ENCODE assay signal across 8 mouse cellular contexts in the genomic region with DNA sequence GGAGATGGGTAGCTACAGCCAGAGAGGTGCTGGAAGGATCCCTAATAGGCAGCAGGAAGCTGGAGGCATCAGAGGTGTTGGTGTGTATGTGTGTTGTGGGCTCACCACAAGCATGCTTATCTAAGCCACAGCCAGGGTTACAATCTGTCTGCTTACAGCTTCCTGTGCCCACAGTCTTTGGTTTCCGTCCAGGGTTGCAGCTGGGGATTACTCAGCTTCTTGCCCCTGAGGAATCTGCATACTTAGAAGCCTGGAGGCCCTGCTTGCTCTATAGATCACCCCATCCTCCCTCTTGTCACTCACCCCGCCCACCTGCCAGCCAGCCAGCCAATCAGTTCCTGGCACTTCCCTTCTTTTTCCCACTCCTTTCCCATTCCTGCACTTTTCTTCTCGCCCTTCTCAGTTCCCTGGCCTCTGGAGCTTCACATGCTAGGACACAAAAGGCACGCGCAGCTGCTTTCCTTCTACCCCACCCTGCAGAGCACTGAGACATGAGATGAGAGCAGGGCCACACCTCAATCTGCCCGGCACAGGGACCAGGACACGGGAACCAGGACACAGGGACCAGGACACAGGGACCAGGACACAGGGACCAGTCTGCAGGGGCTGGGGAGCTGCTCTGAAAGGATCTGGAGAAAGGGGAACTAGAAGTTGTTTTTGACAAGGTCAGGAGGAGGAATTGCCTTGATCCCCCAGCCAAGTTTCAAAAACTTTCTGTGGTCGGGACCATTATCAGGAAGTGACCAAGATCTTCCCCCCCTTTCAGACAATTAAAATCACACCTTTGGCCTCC. TPM values are rescaled to one million over a fixed set of nuclear protein-coding genes. Genes with fewer than 3 reads are reported as not detected.
DNase-seq lines count a peak whose midpoint lies in the region; ATAC-seq lines count a peak whose summit lies in the region.
"Not testable (repeated sequence)": the region's sequence is repeated elsewhere in the genome, so short reads cannot be mapped to it uniquely, and the experiment has no call there.
"Had no signal": no experiment of that assay in that cellular context is flagged by ENCODE, and none has a peak within 500 bp of the region (broad histone marks: within the 10 kb centered on the region; RNA-seq: fewer than 3 reads in every experiment).

No protein-coding gene starts in this region.

- peak; percentile 6 to 14 for DNase-seq in adrenal gland, postnatal 36 days
- DNase-seq in forebrain, embryonic 14.5 days (ENCODE audit: low spot score): peak; percentile 33
- DNase-seq in liver: peak; percentile 6
- DNase-seq in right cerebral cortex, postnatal 14 days: peak; percentile 8

- H3K4me3 ChIP-seq in forebrain, embryonic 14.5 days (ENCODE audit: low read depth, low read length); heart, embryonic 14.5 days (ENCODE audit: control insufficient read depth in 1 of 2, insufficient read depth in 1 of 2, low read depth in 1 of 2, low read length in 2 of 2); kidney, embryonic 14.5 days (ENCODE audit: low read length); midbrain, embryonic 16.5 days (ENCODE audit: low read depth, low read length): not testable (repeated sequence)

- not testable (repeated sequence) for H3K27ac ChIP-seq in forebrain, embryonic 14.5 days (ENCODE audit: low read depth, low read length); heart, embryonic 14.5 days (replicated peaks in 1 of 2; ENCODE audit: control insufficient read depth in 1 of 2, insufficient read depth in 1 of 2, low read depth in 2 of 2, low read length in 2 of 2); kidney, embryonic 14.5 days (ENCODE audit: low read depth, low read length); midbrain, embryonic 16.5 days (ENCODE audit: low read length)

- H3K4me2 ChIP-seq in forebrain, embryonic 14.5 days (ENCODE audit: low read length); heart, embryonic 14.5 days (ENCODE audit: low read length); kidney, embryonic 14.5 days (replicated peaks; ENCODE audit: low read depth, low read length); midbrain, embryonic 16.5 days (ENCODE audit: low read length): not testable (repeated sequence)

- not testable (repeated sequence) for H3K9ac ChIP-seq in forebrain, embryonic 14.5 days (ENCODE audit: low read length); heart, embryonic 14.5 days (ENCODE audit: low read length); kidney, embryonic 14.5 days (ENCODE audit: low read depth, low read length); midbrain, embryonic 16.5 days (ENCODE audit: low read depth, low read length)

- not testable (repeated sequence) for H3K36me3 ChIP-seq in forebrain, embryonic 14.5 days (ENCODE audit: control insufficient read depth, insufficient read depth, low read length); heart, embryonic 14.5 days (ENCODE audit: control insufficient read depth, insufficient read depth, low read length); kidney, embryonic 14.5 days (ENCODE audit: control insufficient read depth, insufficient read depth, low read length); midbrain, embryonic 16.5 days (ENCODE audit: control insufficient read depth, insufficient read depth, low read length)

- not testable (repeated sequence) for H3K4me1 ChIP-seq in forebrain, embryonic 14.5 days (ENCODE audit: control insufficient read depth, insufficient read depth, low read length); heart, embryonic 14.5 days (ENCODE audit: control insufficient read depth in 2 of 2, insufficient read depth in 2 of 2, low read length in 2 of 2); kidney, embryonic 14.5 days (ENCODE audit: control insufficient read depth, insufficient read depth, low read length); midbrain, embryonic 16.5 days (ENCODE audit: control insufficient read depth, insufficient read depth, low read length)

- not testable (repeated sequence) for H3K27me3 ChIP-seq in forebrain, embryonic 14.5 days (replicated peaks; ENCODE audit: control insufficient read depth, insufficient read depth, low read length); heart, embryonic 14.5 days (ENCODE audit: control insufficient read depth, insufficient read depth, low read length); kidney, embryonic 14.5 days (ENCODE audit: control insufficient read depth, insufficient read depth, low read length); midbrain, embryonic 16.5 days (ENCODE audit: control insufficient read depth, insufficient read depth, low read depth, low read length)

- H3K9me3 ChIP-seq in forebrain, embryonic 14.5 days (replicated peaks; ENCODE audit: control insufficient read depth, low read length); heart, embryonic 14.5 days (ENCODE audit: control insufficient read depth, low read length); kidney, embryonic 14.5 days (ENCODE audit: control insufficient read depth, low read length); midbrain, embryonic 16.5 days (replicated peaks; ENCODE audit: control insufficient read depth, low read length, poor library complexity, severe bottlenecking): not testable (repeated sequence)

- ATAC-seq in forebrain, embryonic 14.5 days: peak; percentile 80
- peak; percentile 43; the same call in 1 of the 2 replicates for ATAC-seq in heart, embryonic 14.5 days (ENCODE audit: insufficient number of reproducible peaks, insufficient read depth, low FRiP score, low read depth)
- peak; percentile 81; the same call in 1 of the 2 replicates for ATAC-seq in kidney, embryonic 14.5 days (ENCODE audit: low FRiP score, low TSS enrichment)
- peak; percentile 25; the same call in 1 of the 2 replicates for ATAC-seq in midbrain, embryonic 16.5 days

- 14% methylated on average over 1 of the region's 8 CpGs for WGBS in forebrain, embryonic 14.5 days
- 0% methylated on average over 1 of the region's 8 CpGs for WGBS in heart, embryonic 14.5 days
- WGBS in kidney, embryonic 14.5 days: 9% methylated on average over 1 of the region's 8 CpGs
- WGBS in midbrain, embryonic 16.5 days: 7% methylated on average over 2 of the region's 8 CpGs

RNA-seq across cellular contexts. Expression of a gene that starts 53.5 kb away (rescaled TPM):
- total RNA-seq in adrenal gland, postnatal 36 days (2021): not detected
- polyA plus RNA-seq in forebrain, embryonic 14.5 days (2014; fragmentation: Nextera tagmentation; extraction: Ambion mirVana): 3.6 and 5.8 TPM in 2 replicates
- polyA plus RNA-seq in heart, embryonic 14.5 days (2014; fragmentation: Nextera tagmentation; extraction: Ambion mirVana): 5.0 and 5.6 TPM in 2 replicates
- 15.9 and 21.1 TPM in 2 replicates for polyA plus RNA-seq in kidney, embryonic 14.5 days (2014; fragmentation: Nextera tagmentation; extraction: Ambion mirVana)
- 1.4 and 2.2 TPM in 2 replicates for polyA plus RNA-seq in midbrain, embryonic 16.5 days (2015; fragmentation: Nextera tagmentation; extraction: Ambion mirVana)
- polyA plus RNA-seq: kidney, adult 2 months had no signal

Comparison
In these comparisons a context has a peak if more than half of its experiments do, and no peak if none do; other contexts are left out.
1. ATAC-seq: peak in every context shown above with its lines; median percentile 81 in kidney, embryonic 14.5 days; 80 in forebrain, embryonic 14.5 days; 43 in heart, embryonic 14.5 days; 25 in midbrain, embryonic 16.5 days.